Mouse (Mus musculus): ENCODE measurements around the gene Prodh2.
"Not testable (repeated sequence)": the region's sequence is repeated elsewhere in the genome, so short reads cannot be mapped to it uniquely, and the experiment has no call there.

Prodh2 gene

DNA sequence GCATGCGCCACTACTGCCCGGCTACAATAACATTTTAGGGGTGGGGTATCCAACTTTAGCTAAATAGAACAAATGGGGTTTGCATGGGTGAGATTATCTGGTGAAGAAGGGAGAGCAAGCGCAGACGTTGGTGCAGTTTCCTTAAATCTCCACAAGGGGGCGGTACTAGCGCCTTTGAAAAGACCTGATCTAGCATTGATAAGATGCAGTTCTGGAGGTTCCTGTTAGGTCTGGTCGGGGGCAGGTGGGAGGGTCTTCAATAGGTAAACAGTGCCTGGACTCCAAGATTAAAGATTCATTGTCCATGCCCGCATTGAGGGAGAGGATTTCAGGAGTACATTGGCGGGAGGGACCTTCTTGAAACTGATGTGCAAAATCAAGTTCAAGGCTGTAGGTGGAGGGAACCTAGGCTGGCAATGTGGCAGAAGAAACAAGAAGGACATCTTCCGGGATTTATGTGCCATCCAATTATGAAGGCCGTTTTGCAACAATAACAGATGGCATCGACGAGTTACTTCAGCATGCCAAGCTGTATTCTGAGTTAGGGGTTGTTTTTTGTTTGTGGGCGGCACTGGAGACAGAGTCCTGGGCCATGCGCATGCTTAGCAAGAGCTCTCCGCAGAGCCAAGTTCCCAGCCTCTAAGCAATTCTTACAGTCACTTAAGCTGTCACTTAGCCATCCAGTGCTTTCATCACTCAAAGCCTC lies 3.0 kb upstream of the Prodh2 start:
- DNase-seq (ENCODE audit: low read depth, low spot score): peak; percentile 4

GRCm38 (mm10) chr7:30490957-30491307 lies 2.5 kb upstream of the Prodh2 start:
- no peak for DNase-seq (ENCODE audit: low read depth, low spot score)

DNA sequence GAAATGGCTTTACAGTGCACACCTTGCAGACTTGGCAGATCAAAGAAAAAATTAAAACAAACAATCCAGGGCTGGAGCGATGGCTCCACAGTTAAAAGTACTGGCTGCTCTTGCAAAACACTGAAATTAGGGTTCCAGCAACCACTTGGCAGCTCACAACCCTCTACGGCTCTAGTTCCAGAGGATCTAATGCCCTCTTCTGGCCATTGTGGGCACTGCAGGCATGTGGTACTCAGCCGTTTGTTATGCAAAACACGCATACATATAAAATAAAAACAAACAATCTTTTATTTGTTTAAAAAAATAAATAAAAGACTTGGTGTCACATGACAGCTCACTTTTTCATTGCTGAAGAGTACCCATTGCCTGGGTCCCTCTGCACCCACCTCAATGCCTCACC lies 657 bp upstream of the Prodh2 start:
- peak; percentile 24 for DNase-seq (ENCODE audit: low read depth, low spot score)

DNA sequence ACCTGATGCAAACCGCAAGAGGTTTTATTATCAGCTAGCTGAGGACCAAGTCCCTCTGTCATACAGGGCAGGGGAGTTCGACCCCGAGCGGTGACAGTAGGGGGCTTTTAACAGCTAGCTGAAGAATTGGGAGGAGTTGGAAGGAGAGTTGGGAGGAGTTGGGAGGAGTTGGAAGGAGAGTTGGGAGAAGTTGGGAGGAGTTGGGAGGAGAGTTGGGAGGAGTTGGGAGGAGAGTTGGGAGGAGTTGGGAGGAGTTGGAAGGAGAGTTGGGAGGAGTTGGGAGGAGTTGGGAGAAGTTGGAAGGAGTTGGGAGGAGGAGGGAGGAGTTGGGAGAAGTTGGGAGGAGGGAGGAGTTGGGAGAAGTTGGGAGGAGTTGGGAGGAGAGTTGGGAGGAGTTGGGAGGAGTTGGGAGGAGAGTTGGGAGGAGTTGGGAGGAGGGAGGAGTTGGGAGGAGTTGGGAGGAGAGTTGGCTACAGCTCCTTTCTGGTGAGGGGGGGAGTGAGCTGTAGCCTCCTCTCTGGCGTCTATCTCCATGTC lies 2.2 kb downstream of the Prodh2 start:
- not testable (repeated sequence) for DNase-seq (ENCODE audit: low read depth, low spot score)

DNA sequence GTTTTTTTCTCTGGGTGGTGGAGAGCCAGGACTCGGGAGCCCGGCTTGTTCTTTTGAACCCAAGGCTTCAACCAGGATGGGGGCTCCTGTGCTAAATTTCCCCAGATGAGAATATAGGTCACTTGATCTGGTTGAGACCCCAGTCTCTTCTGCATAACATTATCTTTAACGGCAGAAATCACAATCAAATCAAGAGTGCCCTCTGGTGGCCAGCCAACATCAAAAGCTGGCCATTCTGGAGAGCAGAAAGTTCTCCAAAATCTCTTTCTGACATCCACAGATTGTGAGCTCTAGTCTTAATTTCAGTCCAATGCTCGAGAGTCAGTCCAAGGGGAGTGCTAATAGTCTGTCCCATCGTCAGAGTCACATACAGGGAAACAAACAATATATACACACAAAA lies 7.7 kb downstream of the Prodh2 start:
- not testable (repeated sequence) for DNase-seq (ENCODE audit: low read depth, low spot score)

DNA sequence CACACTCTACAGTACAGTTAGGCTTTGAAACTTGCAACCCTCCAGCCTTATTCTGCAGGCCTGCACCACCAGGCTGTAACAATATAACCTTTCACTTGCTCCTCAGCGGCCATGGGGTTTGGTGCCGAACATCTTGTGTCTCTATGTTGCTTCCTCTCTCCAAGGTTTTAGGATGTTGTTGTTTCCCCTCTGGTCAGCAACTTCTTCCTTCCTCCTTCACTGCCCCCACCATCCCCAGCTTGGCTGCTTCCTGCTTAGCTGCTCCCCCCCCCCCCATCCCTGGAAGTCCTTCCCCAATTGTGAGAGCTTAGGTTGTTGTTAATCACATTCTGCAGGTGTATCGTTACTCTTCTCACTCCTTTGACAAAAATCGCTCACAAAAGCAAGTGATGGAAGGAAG lies 14.6 kb downstream of the Prodh2 start:
- no peak for DNase-seq (ENCODE audit: low read depth, low spot score)

- no peak for DNase-seq (ENCODE audit: low read depth, low spot score)
These were observed 21.8 kb downstream of the Prodh2 start for GRCm38 (mm10) chr7:30515003-30515760.

DNA sequence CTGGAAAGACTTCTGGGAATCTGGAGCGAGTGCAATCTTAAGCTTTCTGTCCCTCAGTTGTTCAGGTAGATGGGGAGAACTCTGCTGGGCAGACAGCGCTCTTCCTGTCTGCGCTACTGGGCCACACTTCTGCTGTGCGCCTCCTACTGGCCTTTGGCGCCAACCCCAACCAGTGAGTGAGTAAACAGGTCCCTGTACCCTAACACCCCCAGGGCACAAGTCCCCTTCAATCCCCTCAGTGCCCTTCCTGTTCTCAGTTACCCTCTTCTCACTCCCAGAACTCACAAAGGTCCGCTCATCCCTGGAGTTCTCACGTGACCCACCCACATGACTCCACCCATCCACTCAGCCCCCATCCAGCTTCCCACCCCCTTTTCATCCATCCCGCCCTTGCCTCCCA lies 24.9 kb downstream of the Prodh2 start:
- DNase-seq (ENCODE audit: low read depth, low spot score): no peak

GRCm38 (mm10) chr7:30520396-30520795 lies 27.0 kb downstream of the Prodh2 start:
- DNase-seq (ENCODE audit: low read depth, low spot score): no peak

DNA sequence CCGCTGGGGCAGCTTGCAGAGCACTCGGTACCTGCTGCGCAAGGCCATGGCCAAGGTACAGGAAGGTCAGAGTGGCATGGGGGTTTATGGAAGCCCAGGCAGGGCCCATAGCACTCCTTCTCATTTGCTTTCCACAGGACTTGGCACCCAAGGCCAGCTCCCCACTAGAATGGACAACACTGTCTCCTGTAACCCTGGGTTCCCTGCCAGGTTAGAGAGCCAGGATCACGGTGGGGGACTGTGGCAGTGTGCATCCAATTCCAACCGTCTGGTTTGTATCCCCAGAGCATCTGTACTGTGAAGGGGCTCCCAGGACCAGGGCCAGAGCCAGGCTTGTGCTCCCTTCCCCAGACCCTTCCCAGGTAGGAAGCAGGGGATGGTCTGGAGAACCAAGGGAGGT lies 27.4 kb downstream of the Prodh2 start:
- DNase-seq (ENCODE audit: low read depth, low spot score): no peak

GRCm38 (mm10) chr7:30522871-30523270 lies 29.4 kb downstream of the Prodh2 start:
- DNase-seq (ENCODE audit: low read depth, low spot score): no peak

GRCm38 (mm10) chr7:30524487-30524886 lies 31.1 kb downstream of the Prodh2 start:
- DNase-seq (ENCODE audit: low read depth, low spot score): no peak

DNA sequence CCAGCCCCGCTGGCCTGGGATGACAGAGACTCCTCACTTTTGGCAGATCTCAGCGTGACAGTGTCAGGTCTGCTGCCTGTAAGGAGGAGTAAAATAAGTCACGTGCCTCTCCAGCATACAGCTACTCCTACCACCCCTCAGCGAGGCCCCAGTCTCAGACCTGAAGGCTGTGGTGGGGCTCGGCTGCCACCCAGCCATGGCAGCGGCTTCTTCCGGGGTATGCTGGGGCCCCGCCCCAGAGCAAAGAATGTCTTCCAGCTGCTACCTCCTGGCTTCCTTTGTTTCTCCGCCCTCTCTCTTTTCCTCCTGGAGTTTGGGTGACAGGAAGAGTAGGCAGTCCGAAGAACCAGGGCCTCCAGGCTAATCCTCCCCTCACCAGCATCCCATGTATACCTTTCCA lies 32.5 kb downstream of the Prodh2 start:
- DNase-seq (ENCODE audit: low read depth, low spot score): no peak

GRCm38 (mm10) chr7:30526399-30526798 lies 33.0 kb downstream of the Prodh2 start:
- DNase-seq (ENCODE audit: low read depth, low spot score): no peak

- no peak for DNase-seq (ENCODE audit: low read depth, low spot score)
These were observed 33.6 kb downstream of the Prodh2 start for GRCm38 (mm10) chr7:30526981-30527380.

DNA sequence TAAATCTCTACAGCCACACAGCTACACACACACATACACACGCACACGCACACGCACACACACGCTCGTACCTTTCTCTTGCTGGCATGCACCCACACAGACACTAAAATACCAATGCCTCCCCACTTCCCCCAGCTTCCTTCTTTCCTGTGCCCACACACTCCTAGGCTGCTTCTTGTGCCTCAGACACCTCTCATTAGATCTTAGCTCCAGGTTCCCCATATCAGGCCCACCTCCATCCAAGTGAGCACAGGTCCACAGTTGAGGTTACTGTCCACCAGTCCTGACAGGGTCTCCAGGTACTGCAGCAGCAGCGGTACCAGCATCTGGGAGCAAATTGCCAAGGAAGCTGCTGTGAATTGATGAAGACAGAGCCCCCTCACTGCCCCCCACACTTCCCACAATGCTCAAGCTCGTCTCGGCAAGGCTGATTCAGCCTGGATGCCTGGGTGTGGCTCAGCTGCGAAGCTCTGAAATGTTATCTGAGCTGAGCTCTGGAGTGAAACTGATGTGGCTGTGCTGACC lies 37.9 kb downstream of the Prodh2 start:
- DNase-seq (ENCODE audit: low read depth, low spot score): no peak

GRCm38 (mm10) chr7:30532931-30533330 lies 39.5 kb downstream of the Prodh2 start:
- no peak for DNase-seq (ENCODE audit: low read depth, low spot score)

GRCm38 (mm10) chr7:30533941-30534632 lies 40.7 kb downstream of the Prodh2 start:
- no peak for DNase-seq (ENCODE audit: low read depth, low spot score)

DNA sequence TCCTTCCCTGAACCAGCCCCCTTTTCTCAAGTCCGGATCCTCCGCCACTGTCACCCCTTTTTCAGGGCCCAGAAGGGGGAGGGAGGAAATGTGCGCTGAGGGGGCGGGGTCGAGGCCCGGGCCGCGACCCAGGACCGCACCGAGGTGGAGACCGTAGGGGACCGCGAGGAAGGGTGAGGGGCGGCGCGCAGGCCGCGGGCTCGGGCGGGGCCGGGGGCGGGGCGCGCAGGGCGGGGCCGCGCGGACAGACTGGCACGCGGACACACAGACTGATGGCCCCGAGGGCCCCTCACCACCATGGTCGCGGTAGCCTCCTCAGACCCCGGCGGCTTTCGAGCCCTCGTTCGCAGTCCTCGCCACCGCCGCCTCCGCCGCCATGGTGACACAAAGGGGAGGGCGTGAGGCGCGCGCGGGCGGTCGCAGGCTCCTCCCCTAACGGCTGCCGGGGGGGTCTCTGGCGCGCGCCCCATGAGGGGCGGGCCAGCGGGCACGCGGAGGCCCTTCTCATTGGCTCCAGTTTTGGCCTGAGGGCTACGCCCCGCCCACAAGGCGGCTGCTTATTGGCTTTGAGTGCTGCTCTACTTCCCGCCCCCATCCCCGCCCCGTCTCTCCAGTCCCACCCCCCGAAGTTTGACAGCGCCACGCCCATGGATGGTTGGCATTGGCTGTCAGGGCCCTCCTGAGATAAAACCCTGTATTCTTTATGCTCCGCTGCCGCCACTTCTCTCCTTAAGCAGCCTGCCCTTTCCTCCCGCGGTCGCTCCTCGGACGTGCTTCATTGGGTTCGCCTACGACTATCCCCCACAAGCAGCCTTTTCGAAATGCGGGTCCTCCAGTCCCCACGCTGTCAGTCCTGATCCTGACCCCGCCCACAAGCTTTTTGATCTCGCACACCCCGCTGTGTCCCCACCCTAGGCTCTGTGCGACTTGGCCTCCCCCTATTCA lies 41.5 kb downstream of the Prodh2 start, which contains the start of gene Arhgap33:
Gene Arhgap33, minus strand, starts transcription at position 428 of the 945 bp plus-strand sequence.
- DNase-seq (ENCODE audit: low read depth, low spot score): peak; percentile 98

- DNase-seq (ENCODE audit: low read depth, low spot score): no peak
These were observed 47.1 kb downstream of the Prodh2 start for GRCm38 (mm10) chr7:30540572-30540971.

DNA sequence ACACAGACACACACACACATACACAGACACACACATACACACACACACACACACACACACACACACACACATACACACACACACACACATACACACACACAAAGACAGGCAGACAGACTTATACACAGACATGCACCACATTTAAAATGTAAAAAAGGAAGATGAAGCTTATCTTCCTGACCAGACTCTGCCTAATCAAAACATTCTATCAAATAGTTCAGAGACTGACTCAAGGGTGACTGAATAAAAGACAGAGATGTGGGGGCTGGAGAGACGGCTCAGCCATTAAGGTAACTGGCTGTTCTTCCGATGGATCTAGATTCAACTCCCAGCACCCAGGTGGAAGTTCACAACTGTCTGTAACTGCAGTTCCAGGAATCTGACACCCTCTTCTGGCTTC lies 50.9 kb downstream of the Prodh2 start:
- DNase-seq (ENCODE audit: low read depth, low spot score): no peak
